Mouse (Mus musculus) small intestine, adult 2 months (tissue): ENCODE results near the gene Adi1.

Experiments used
- CTCF ChIP-seq: fragments of 200-500 bp; IDR thresholded peaks from 2 replicates; pipeline ENCODE4 v1.5.1; 2012; ENCODE audit warnings: low read depth, mild to moderate bottlenecking, control low read depth, inconsistent platforms, low read length, moderate library complexity, mixed read lengths; ENCODE audit not compliant: insufficient replicate concordance, insufficient read length; ENCODE audit errors: extremely low read depth
- POLR2A ChIP-seq: fragments of 200-500 bp; IDR thresholded peaks from 2 replicates; pipeline ENCODE4 v1.6.1; 2012; ENCODE audit warnings: low read depth, mild to moderate bottlenecking, control low read depth, inconsistent platforms, low read length, moderate library complexity

- TF ChIP-seq CTCF, result no peak
- TF ChIP-seq POLR2A, result no peak
These were observed 19.2 kb downstream of the Adi1 start for GRCm38 (mm10) chr12:28694231-28694630.
